Mouse (Mus musculus) layer of hippocampus, adult 11-12 months (tissue): Measurements from ENCODE around the gene Chchd6.

Experiments
- DNase-seq: peaks from one replicate; pipeline ENCODE4 v3.0.0; 2022; ENCODE audit warnings: low spot score

Gene Chchd6

DNA sequence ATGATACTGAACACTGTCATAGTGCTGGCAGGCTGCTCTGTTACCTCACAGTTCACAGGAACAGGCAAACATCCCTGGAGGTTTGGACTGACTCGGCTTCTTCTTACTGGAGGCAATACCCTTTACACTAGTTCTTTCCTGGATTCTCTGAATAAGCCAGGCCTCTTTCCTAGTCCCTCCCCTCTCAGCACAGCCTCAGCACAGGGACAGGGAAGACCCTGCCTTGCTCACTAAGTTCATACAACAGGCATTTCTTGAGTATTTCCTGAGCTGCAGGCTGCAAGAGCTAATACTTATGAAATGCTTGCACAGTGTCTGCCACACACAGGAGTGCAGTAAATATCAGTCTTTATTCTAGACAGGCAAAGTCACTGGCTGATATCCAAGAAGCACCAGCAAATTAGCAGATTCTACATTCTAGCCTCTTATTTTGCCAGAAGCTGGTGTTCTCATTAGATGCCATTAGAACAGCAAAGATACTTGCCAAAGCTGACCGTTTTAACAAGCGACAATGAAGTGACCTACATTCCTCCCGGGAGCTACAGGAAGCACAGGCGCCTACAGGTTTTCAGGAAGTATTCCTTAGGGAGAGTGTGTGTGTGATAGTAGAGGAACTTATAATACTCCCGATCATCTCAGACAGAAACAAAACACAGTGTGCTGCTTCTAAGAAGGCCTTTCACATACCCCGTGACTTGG is 142.3 kb downstream of the Chchd6 start:
- peak; percentile 17 for DNase-seq

DNA sequence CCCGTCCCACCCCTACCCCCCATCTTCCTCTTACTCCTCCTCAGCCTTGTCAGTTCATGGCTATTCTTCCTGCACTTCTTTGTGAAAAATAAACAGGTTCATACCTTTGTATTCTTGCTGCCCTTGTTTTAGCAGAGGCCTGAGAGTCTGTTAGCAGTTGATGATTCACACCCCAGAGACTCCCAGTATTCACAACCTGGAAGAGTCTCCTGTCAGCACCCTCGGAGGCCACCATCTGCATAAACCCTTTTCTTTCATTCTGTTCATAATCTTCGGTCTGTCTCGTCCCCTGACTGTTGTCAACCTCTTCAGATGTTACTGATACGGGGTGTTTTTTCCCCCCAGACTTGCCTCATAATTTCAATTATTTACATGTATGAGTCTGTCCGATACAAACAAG is 143.1 kb downstream of the Chchd6 start:
- no peak for DNase-seq

DNA sequence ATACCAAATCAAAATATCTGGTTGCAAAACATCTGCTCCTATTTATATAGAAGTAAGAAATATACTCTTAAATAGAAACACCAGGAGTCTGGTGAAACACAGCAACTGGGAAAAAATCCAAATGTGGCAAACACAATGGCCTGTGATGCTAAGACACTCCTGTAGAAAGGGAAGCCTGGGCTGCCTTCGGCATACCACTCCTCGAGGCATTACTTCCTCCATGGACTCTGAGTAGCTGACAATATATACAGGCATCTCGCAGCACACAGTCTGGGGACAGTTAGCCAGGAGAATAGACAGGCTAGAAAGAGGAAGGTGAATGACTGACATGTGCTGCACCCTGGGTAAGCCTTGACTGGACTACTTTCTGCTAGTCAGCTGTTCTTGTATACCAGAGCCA is 146.7 kb downstream of the Chchd6 start:
- no peak for DNase-seq

DNA sequence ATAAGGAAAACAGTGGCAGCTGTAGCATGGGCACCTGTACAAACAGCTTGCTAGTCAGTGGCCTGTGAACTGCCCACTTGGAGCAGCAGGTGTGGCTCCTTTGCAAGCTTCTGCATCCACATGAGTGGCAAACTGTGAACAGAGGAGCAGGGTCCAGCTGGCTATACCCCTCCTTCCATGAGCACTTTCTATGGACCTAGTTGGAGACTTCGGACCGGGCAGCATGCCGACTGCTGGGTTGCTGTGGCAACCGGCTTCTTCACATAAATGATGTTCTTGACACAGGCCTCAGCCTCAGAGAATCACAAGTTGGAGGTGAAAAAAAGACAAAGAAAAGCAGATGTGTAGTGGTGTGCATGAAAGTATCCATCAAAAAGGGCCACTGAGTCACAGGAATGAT is 154.8 kb downstream of the Chchd6 start:
- DNase-seq, result no peak

DNA sequence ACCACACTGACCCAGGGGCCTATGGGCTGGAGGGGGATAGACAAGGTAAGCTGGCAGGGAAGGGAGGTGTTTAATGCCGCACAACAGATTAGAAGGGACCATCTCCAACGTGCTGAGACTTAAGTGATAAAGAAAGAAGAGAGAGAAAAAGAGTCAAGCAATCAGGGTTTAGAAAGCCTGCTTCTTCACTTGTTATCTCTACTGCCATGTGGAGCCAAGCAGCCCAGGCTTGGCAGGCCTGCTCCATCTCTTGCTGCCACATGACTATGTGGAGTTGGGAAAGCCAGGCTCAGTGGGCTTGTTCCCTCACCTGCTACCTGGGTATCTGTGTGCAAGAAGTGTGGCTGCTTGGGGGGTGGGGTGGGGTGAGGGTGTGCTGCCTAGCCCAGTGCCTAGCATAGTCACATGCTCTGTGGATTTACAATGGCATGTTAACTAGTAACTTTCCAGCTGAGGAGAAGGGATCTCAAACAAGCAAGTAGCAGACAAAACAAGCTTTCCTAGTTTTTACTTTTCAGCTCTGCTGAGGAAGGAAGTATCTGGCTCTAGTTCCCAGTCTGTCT is 163.5 kb downstream of the Chchd6 start:
- no peak for DNase-seq

DNA sequence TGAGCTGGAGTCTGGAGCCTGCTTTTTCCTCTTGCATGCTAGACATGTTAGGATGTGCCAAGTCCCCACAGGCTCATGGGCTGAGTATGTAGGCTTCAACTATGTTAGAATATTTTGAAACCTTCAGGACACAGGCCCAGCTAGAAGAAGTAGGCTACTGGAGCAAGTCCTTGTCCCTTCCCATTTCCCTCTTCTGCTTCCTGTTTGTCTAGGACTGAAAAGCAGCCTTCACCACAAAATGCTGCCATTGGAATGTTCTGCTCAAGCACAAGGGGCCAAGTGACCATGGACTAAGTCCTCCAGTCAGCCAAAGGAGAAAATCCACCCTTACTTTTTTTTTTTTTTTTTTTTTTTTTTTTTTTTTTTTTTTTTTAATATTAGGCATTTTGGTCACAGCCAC is 164.7 kb downstream of the Chchd6 start:
- DNase-seq, result no peak

GRCm38 (mm10) chr6:89428661-89429375 is 166.6 kb downstream of the Chchd6 start:
- DNase-seq, result no peak

DNA sequence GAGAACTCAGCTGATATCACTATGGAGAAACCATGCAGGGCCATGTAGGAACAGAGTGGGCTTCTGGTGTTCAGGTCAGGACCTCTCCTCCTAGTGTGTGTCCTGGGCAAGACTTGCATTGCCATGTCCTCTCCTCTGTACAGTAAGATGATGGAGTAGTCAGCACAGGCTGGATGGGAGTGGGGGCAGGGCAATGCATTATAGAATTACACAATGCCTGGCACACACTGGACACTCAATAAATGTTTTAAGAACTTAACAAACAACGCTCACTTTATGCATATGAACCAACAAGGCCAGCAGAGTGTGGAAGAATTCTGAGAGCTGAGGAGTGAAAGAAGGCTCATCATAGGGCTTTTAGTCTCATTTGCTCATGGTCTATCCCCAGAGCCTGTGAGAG is 171.0 kb downstream of the Chchd6 start:
- no peak for DNase-seq

- DNase-seq, result no peak
These were observed 172.8 kb downstream of the Chchd6 start for GRCm38 (mm10) chr6:89422621-89423020.

DNA sequence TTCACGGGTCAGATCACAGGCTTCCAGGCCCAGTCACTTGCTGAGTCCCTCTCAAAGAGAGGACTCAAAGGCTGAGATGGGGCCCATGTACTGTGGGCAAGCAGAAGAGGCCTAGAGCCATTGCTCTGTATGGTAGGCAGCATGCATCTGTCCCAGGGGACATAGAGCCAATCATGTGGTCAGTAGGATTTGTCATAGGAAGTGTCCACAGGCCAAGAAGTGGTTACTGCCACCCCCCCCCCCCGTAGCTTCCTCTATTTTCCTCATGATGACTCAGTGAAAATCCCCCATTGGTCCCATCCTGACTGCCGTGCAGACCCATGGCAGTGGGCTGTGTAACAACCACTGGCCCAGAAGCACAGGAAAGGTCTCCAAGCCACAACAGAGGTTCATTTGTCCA is 173.5 kb downstream of the Chchd6 start:
- no peak for DNase-seq

DNA sequence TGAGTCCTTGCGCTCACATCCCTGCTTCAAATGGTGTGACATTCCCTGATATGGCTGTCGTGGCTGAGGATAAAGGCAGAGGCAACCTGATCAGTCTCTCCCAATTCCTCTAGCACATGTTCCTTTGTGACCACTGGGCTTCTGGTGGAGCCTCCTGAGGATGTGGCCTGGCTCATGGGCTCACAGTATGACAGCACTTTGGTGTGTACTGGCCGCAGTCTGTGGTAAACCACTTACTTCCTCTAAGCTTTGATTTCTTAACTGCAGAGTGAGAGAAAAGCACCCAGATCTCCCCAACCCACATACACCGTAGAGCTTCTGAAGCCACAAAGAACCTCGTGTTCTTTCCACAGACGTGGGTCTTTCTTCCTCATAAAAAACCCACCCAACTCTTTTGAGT is 173.9 kb downstream of the Chchd6 start:
- DNase-seq, result peak; percentile 31

DNA sequence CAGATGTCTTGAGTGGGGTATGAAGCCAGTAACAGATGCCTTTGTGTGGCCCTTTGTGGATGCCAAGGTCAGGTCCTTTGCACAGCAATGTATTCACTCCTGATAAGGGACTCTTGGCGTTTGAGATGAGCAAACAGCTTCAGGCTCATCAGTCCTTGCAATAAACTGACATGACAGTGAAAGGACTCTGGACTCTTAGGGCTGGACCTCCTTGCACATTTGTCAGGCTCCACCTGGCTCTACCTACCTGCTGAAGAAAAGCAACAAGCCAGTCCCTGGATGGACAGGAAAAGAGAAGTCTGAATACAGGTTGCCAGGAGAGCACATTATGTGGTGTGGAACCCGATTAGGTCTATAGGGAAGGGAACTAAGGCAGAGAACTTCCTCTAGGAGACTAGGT is 174.7 kb downstream of the Chchd6 start:
- DNase-seq, result no peak

- DNase-seq, result no peak
These were observed 175.3 kb downstream of the Chchd6 start for GRCm38 (mm10) chr6:89420110-89420509.

- no peak for DNase-seq
These were observed 176.2 kb downstream of the Chchd6 start for GRCm38 (mm10) chr6:89419066-89419815.

GRCm38 (mm10) chr6:89416030-89416595 is 179.3 kb downstream of the Chchd6 start:
- DNase-seq, result no peak

DNA sequence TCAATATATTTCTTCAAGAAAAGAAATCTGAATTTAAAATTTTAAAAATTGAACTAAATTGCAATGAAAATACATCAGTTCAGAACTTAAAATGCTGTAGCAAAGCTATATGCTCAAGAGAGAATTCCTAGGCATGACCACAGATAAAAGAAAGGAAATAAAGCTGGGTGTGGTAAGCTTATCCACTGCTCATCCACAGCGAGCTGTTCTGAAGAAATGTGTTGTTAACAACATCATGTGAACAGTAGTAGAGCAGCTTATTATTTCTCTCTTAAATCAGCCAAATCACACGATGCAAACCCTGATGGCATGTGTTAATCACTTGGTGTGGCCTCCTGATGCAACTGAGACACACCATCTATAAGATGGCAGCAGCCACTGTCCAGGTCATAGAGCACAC is 180.4 kb downstream of the Chchd6 start:
- DNase-seq, result no peak

DNA sequence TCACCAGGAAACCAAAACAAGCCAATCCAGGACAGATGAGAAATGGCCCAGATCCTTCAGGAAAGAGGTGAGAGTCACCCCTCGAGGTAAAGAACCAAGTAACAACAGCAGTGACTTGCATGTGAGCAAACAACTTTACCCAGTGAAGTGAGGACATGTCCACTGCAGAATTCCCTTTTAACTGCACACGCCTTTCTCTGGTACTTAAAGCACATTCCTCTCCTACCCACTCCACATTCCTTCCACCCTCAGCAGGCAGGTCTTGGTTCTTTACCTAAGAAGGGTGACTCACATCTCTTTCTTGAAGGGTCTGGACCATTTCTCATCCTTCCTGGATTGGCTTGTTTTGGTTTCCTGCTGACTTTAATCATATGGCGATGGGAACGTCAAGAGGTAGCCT is 181.3 kb downstream of the Chchd6 start:
- no peak for DNase-seq

DNA sequence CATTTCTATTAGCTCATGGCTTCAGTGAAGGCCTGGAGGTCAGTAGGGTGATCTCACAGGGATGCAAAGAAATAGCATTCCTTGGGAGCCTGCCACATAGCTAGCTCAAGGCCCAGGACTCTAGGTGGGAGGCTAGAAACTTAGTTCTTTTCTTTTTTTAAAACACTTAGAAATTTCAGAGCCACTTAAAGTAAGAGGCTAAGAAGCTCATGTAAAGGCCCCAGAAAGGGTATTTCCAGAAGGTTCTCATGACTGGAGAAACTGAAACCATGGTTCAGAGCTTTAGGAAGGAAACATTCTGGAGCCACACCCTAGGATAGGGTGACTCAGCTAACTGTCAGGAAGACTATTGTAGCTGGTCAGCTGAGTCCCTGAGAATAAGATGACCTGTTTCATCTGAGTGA is 182.0 kb downstream of the Chchd6 start:
- DNase-seq, result no peak

DNA sequence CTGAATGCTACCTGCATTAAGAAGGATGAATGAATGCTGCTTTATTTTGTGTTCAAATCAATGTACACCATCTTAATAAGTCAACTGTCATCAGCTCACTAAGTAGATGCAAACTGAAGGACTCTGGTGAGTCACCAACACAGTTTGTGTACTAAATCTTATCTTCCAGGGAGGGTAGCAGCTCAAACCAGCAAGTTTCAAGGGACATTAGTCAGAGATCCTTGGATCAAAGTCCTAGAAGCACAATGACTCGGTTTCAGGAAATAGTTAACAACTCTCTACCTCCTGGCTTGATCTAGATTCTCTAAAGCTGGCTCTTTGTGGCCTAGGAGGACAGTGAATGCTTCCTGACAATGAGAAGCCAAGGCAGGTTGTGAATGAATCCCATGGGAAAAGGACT is 182.9 kb downstream of the Chchd6 start:
- no peak for DNase-seq

GRCm38 (mm10) chr6:89409041-89409440 is 186.4 kb downstream of the Chchd6 start:
- no peak for DNase-seq

- no peak for DNase-seq
These were observed 187.2 kb downstream of the Chchd6 start for GRCm38 (mm10) chr6:89408259-89408658.

- no peak for DNase-seq
These were observed 188.1 kb downstream of the Chchd6 start for GRCm38 (mm10) chr6:89407247-89407889.
